Mouse (Mus musculus): Measurements from ENCODE around the gene Gm28510.
"Not testable (repeated sequence)": the region's sequence is repeated elsewhere in the genome, so short reads cannot be mapped to it uniquely, and the experiment has no call there.

Gene Gm28510

GRCm38 (mm10) chrY:10412437-10412836, at the start of gene Gm28510:
Gene Gm28510, plus strand, starts transcription at chrY:10412737.
- DNase-seq, result not testable (repeated sequence)
